Mouse (Mus musculus) right cerebral cortex, postnatal 36 days (tissue): ENCODE measurements around the gene Eras.
"Not testable (repeated sequence)": the region's sequence is repeated elsewhere in the genome, so short reads cannot be mapped to it uniquely, and the experiment has no call there.

Source experiments
- DNase-seq, 2 experiments: peaks; one replicate each; pipeline ENCODE4 v3.0.0; 2022; ENCODE audit warnings: low spot score in 2 of 2, mixed read lengths in 1 of 2

The Eras gene

GRCm38 (mm10) chrX:7928270-7928790 is at the start of gene Eras:
Gene Eras, minus strand, starts transcription at chrX:7928607.
- DNase-seq = no peak

- no peak for DNase-seq
These were observed 49.5 kb upstream of the Eras start, which contains the start of gene Gata1 for GRCm38 (mm10) chrX:7977892-7978291. Gene Gata1, minus strand, starts transcription at chrX:7978071.

GRCm38 (mm10) chrX:7971292-7971691 is 42.9 kb upstream of the Eras start:
- no peak for DNase-seq

- no peak for DNase-seq
These were observed 40.5 kb upstream of the Eras start for GRCm38 (mm10) chrX:7968899-7969298.

- DNase-seq = no peak
These were observed 39.8 kb upstream of the Eras start for GRCm38 (mm10) chrX:7968226-7968625.

- DNase-seq = no peak
These were observed 39.3 kb upstream of the Eras start for GRCm38 (mm10) chrX:7967596-7968201.

GRCm38 (mm10) chrX:7966161-7966560 is 37.8 kb upstream of the Eras start:
- no peak for DNase-seq

- DNase-seq = no peak
These were observed 35.6 kb upstream of the Eras start for GRCm38 (mm10) chrX:7963829-7964626.

GRCm38 (mm10) chrX:7958868-7959267 is 30.5 kb upstream of the Eras start:
- DNase-seq = no peak

- no peak for DNase-seq
These were observed 21.7 kb upstream of the Eras start for GRCm38 (mm10) chrX:7950091-7950490.

- DNase-seq = peak; percentile 93 to 94
These were observed 19.6 kb upstream of the Eras start for GRCm38 (mm10) chrX:7947900-7948492.

- no peak for DNase-seq
These were observed 18.9 kb upstream of the Eras start, which contains the start of gene Hdac6 for GRCm38 (mm10) chrX:7947108-7947899. Gene Hdac6, minus strand, starts transcription at chrX:7947889.

- no peak for DNase-seq
These were observed 17.2 kb upstream of the Eras start for GRCm38 (mm10) chrX:7945618-7946017.

GRCm38 (mm10) chrX:7937667-7938066 is 9.3 kb upstream of the Eras start:
- DNase-seq = no peak

GRCm38 (mm10) chrX:7936874-7937273 is 8.5 kb upstream of the Eras start:
- no peak for DNase-seq

GRCm38 (mm10) chrX:7927116-7927515 is 1.3 kb downstream of the Eras start:
- no peak for DNase-seq

GRCm38 (mm10) chrX:7926266-7926665 is 2.1 kb downstream of the Eras start:
- no peak for DNase-seq

GRCm38 (mm10) chrX:7922032-7922431 is 6.4 kb downstream of the Eras start:
- DNase-seq = no peak

- DNase-seq = peak; percentile 41 to 48
These were observed 8.6 kb downstream of the Eras start, which contains the start of gene Pcsk1n for GRCm38 (mm10) chrX:7919601-7920383. Gene Pcsk1n, plus strand, starts transcription at chrX:7919822.

- not testable (repeated sequence) for DNase-seq
These were observed 10.4 kb downstream of the Eras start for GRCm38 (mm10) chrX:7917960-7918359.

- DNase-seq = not testable (repeated sequence)
These were observed 12.7 kb downstream of the Eras start for GRCm38 (mm10) chrX:7915669-7916068.
